Mouse (Mus musculus) kidney, adult 18-20 months (tissue): Measurements from ENCODE around the gene Lpcat1.

Experiments used
- DNase-seq: peaks from one replicate; pipeline ENCODE4 v3.0.0; 2021

The Lpcat1 gene

DNA sequence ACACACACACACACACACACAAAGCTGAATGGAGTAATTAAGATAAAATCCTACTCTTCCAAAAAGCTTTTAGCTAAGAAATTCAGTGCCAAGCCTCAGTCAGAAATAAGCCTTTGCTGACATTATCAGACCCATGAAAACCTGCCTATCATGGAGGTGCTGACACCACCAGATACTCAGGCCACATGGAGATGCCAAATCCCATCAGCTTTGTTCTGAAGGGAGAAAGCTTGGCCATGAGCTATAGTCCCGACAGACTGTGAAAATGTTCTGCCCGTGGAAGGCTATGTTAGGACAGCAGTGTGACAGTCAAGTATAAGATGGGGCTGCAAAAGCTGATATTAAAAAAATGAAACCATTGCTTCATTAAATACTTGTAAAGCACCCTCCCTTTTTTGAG, 19.5 kb upstream of the Lpcat1 start:
- DNase-seq = no peak

DNA sequence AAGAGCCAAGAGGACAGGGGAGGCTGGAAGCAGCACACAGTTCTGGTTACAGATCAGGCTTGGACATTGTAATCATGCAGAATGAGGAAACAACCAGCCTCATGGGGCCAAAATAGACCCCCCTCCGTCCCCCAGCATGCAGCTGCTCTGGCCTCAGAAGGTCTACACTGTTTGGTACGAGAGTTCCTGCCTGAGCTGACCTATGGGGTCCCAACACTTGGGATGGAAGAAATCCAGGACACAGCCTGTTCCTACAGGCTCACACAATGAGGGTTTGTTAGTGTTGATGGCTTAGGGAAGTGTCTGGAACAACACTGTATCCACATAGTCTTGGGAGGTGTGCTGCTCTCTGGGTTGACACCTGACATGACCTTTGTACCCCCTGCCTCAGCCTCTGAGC, 18.8 kb upstream of the Lpcat1 start:
- no peak for DNase-seq

DNA sequence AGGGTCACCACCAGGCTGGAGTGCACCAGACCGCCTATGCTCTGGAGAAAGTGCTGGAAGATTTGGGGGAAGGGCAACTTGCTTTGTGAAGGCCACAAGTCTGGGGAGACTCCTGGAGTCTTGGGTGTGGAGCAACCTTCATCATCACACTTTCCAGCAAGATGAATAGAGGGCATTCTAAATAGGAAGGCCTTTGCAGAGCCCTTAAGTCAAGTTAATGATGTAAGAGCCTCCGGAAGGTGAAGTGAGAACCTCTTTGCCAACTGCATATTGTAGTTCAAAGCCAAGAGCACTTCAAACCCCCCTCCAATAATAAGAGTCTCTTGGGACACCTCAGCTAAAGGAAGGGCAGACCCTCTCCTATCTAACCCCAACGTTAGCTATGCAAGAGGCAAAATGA, 18.3 kb upstream of the Lpcat1 start:
- DNase-seq = no peak

DNA sequence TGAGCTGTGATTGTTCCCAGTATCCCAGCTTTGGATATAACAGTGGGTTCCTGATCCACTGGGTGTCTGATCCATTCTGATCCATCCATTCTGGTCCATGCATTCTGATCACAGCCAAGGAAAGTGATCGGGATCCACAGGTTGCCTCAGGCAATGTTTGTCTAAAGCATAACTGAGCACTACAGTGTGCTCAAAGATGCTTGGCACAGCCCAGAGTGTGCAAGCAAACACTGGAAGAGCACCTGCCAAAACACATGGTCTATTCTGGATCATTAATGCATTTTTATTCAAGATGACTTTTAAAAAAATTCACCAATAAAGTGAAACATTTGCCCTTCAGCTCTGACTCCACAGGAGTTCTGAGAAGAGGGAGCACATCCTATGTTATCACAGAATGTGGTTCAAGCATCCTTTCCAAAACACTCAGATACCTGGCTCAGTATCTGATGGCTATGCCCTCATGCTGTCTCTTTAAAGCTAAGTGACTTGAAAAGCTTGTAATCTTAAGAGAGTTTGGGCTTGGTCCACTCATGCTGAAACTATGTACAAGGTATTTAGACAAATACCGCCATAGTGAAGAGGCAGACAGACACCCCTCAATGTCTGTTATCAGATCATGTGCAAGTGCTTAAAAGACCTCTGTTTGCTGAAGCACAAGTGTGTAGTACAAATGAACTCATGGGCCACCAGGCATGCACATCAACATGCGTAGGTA, 13.3 kb upstream of the Lpcat1 start:
- no peak for DNase-seq

DNA sequence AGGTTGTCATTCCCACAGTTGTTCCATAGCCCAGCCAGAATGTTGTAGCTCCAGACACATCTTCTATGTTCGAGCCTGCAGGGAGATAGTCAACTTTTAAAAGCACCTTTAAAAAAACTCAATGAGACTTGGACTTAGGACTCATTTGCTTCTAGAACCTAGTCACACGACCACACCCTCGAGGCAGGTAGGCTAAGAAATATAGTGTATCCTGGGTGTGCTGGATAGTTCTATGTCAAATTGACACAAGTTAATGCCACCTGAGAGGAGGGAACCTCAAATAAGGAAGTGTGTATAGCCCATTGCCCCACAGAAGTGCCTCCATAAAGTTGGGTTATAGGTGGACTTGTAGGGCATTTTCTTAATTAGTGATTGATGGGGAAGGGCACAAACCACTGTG, 11.7 kb upstream of the Lpcat1 start:
- DNase-seq = no peak

DNA sequence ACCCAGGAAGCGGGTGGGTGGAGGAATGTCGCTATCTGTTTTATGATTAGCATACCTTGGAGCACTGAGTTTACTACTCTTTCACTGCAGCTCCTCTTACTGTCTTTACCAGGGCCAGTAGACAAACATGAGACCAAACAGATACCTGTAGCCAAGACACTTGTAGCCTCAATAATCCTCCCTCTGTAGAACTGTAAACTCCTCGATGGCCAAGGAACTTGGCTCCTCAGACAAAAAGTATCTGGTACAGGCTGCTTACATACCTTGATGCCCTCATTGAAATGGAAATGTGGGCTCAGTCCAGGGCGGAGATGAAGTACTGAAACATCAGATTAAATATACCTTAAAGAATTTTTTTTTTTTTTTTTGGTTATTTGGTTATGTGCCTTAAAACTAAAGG, 9.7 kb upstream of the Lpcat1 start:
- no peak for DNase-seq

DNA sequence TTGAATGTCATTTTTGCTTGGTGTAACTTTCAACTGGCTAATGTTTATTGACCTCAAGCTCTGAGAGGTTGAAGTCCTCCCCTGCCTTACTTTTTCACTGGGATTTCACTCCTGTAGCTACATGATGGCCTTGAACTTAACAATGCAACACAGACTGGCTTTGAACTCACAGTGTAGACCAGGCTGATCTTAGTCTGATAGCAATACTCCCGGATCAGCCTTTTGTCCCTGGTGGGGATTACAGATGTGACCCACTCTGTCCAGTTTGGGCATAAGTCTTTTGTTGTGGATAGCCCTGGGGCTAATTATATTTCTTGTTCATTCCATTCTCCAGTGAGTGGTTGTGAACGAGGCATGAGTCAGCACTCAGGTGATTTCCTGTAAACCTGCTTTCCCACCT, 9.3 kb upstream of the Lpcat1 start:
- DNase-seq = no peak

DNA sequence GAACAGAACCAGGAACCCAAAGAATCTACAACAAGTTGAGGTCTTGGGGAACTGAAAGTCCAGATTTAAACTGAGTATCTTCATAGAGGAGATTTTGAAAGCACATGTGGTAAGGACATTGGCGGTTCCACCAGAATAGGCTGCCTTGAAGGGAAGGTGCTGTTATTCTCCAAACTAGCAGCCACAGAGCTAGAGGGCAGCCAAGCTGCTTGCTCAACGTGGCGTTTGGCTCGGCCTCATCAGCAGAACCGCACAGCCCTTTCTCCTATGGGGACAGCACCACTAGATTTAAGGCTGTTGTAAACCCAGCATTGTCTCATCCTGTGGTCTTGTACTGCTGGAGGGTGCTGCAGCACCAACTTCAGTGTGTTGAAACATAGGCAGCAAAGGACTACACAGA, 8.3 kb upstream of the Lpcat1 start:
- DNase-seq = no peak

DNA sequence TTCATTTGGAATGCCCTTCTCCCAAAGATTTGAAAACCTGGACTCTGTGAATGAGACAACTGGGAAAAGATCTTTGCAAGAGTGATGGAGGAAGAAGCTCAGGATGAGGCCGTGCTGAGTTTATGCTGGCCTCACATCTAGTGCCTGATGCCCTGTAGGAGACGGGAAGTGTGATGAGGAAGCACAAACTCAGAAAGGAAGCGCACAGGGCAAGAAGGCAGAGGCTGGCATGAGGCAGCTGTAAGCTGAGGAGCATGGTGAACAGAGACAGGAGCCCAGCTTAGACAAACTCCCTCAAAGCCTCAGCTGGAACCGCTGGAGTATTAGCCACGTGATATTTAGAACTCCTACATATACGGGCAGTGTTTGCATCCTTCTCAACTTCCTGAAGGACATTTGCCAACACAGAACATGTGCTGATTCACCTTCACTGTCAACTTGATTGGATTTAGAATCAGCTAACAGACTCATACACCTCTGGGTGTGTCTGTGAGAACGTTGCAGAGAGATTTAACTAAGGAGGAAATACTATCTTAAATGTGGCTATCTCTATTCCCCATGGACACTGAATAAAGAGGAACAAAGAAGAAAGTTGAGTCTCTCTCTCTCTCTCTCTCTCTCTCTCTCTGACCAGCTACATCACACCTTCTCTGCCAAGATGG, 7.7 kb upstream of the Lpcat1 start:
- DNase-seq = no peak

DNA sequence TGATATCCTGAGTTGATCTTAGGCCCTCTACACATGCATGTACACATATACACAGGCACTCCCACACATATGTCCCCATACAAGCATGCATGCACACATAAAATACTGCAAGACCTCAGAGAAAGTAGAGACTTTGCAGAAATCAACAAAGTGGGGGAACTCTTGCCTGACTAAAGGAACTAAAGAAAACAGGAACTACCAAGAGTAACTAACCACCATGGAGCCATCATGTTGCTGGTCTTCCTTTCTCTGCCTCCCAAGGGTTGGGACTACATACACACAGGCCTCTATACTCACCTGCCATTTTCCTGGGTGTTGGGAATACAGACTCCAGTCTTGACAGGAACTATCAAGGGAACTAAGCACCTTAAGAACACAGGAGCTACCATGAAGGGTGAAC, 5.4 kb upstream of the Lpcat1 start:
- no peak for DNase-seq

DNA sequence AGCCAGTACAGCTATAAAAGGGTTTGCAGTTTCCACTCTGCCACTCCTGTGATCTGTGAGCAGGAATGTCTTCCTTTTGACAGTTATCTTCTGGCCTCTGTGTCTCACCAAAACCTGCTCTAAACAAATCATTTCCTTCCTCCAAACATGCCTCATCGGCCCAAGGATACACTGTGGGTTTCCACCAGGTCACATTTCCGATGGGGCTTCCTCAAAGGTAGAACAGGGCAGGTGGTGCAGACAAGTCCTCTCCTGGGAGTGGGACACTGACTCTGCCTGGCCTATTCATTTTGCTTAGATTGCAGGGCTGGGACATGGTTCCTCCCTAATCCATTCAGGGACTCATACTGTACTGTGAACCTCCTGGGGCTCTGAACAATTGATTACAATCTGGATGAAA, 1.8 kb upstream of the Lpcat1 start:
- no peak for DNase-seq

DNA sequence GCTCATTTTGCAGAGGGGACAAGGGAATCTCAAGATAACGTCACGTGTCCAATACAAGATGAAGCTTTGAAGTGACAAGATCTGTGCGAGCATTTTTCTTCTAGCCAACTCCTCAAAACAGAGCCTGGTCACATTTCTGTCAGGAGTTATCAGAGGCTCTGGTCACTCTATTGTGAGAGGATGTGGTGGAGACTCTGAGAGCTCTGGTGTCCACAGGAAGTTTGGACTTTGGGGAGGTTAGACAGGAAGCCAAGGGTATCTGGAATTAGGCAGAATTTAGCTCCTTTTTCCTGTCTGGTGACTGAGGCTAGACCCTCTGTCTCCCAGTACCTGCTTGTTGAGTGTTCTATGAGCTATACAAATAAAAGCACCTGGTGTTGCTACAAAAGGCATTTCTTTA, 586 bp upstream of the Lpcat1 start:
- DNase-seq = no peak

DNA sequence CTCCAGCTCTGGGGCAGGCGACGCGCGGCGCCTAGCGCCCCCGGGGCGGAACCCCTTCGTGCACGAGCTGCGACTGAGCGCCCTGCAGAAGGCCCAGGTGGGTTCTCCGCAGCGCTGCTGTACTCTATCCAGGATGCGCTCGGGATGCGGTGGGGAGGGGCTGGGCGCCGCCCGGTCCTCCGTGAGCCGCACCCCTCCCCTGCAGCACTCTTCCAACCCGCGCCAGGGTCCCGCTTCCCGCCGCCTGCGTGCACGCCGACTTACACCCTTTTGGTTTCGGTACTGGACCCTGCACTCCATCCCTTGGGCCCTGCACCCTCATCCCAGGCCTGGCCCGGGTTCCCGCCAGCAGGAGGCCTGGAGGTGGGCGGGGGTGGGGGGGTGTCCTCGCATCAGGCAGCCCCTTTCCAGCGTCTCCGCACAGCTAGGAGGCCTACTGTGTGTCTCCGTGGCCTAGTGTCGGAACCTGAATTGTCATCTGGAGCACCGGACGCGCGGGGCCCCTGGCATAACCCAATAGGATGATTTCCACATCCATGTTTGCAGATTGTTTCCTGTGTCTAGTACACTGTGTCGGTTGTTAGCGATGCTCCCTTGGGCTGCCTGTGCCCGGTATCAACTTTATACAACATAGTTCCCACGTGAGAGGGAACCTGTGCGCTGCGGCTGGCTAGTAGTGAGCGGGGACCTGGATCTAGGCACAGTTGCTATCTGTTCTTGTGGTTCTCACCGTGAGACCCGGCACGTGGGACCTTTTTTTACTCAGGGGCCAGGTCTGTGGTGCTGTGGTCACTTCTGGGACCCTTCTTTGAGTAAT, 632 bp downstream of the Lpcat1 start:
- DNase-seq = peak; percentile 27

DNA sequence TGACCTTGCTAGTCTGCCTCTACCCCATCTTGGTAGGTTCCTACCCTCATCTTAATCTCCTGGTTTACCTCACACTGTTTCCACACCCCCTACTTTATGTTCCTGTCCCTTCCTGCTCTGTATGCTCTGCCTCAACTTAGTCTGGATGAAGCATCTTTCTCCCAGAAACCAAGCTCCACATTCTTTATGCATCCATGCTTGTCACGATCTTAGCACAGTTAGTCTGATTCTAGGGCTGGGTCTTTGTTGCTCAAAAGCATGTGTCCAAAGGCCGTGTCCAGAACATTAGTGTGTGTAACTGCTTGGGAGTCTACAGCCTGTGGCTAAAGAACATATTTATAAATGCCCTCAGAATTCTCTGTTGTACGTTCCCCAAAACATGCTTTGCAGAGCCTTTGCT, 1.8 kb downstream of the Lpcat1 start:
- DNase-seq = no peak

DNA sequence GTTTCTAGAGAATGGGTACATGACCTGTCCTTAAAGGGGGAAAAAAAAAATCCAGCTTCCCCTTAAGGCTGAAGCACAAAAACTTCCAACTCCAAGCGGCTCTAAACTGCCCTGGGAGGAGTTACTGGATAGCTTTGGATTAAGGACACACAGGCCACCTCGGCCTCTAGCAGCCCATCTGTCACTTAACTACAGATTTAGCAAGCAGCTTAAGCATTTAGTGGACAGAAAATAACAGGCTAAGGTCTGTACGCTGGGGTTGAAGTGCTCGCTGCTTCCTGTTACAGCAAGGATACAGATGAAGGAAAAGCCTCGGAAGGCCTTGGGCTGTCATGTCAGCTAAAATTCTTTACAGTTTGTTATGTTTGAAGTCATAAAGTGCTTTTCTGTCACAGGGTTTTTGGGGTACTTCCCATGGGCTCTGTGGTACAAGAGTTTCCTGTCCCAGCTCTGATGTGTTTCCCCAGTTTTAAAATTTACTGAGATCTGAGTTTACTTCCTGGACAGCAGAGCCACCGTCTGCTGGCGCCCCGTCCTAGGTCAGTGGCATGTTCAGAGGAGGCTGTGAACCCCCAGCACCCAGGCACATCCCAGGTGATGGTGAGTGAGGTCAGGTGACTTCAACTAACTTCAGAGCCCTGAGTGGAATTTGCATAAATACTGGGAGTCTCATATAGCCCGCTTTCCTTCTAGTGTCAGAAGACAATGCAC, 2.4 kb downstream of the Lpcat1 start:
- DNase-seq = no peak

DNA sequence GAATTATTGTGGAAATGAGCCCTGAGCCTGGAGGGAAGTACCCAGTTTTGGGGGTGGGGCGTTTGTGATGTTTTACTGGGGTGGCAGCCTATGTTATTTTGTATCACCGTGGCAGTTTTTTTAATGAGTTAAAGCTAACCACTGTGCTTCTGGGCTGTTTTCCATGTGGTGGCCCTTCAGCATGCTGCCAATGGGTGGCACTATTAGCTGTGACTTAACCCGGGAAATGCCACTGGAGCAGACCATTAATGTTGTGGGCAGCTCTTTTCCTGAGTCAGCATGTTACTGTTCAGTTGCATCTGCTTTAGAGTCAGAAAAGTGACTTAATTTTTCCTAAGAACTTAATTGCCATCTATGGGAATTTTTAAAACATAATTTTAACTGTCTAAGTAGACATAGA, 5.5 kb downstream of the Lpcat1 start:
- DNase-seq = no peak

DNA sequence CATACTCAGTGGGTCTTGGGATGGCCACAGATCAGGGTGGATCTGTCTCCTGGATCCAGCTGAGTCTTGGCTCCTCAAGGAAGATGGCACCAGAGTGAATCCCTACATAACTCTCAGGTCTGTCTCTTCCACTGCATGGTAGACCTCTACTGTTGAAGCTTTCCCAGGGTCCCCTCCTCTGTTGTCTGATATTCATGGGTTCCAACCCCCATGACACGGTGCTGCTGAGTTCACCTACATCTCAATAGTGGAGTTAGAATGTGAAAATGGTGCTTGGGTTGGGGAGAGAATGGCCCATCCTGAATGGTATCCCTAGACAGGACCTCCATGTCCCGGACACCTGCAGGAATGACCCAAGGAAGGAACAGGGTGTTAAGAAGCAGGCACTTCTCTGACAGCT, 6.7 kb downstream of the Lpcat1 start:
- DNase-seq = no peak

DNA sequence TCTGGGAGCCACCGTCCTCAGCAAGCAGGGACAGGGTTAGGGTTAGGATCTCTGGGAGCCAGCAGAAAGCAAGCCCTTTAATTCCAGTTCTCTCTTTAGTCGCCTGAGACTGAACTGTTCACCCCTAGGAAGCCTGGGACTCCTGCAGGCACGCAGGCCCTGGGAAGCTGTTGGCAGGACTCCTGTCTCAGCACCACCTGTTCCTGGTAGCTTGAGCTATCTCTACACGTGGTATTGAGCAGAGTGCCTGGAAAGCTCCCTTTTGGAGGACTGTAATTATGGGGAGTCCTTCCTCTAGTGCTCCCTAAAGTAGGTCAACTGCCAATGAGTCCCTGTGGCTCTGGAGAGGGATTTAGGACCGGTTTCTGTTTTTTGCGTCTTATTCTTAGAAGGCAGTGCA, 7.2 kb downstream of the Lpcat1 start:
- DNase-seq = no peak

DNA sequence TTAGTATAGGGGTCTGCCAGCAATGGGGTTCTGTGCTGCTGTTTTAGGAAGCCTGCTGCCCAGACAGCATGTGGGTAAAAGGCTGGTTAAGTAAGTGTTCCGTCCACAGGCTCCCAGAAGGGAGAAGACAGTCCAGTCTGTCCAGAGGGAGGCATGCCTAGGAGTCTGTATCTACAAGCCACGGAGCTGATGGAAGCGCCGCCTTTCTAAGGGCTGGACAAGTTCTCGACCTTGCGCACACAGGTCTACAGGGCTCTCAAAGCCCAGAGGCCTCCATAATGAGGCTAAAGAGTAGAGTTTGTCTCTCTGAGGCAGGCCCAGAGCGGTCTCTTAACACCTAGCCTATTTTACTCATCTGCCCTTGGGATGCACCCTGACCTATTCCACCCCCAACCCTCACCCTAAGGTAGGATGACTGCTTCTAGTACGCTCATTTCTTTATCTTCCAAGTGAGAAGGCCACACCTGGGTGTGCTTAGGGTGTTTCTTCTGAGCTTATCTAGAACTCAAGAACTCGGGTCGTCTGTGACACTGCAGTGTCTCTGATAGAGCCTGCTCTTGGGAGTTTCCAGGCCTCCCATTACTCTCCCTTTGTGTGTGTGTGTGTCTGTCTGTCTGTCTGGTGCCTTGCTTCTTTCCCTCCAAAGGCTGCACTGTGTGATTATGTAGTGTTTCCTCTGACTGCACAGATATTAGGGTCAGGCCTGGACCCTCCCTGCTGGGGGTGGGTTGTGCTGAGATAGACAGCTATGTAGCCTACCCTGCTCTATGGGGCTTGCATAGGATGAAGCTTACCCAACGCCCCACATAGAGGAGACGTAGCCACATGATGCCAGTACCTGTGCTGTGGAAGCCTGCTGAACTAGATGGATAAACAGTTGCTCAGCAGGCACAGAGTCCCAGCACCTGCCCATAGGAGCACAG, 8.3 kb downstream of the Lpcat1 start:
- no peak for DNase-seq

DNA sequence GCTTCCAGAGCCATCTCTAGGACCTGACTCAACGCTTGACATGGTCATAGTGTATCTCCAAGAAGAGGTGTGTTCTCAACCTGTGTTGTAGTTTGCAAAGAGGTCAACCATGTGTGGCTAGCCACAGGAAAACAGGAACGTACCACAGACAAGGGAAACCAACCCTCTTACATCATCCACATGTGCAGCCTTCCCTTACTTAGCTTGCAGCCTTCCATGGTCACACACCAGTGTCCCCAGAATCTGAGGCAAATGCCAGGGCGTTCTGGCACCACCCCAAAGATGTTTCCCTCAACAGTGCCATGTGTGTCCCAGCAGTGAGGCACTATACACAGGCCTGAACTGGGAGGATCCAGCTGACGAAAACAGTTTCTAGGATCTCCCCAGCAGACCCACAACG, 9.3 kb downstream of the Lpcat1 start:
- DNase-seq = no peak

DNA sequence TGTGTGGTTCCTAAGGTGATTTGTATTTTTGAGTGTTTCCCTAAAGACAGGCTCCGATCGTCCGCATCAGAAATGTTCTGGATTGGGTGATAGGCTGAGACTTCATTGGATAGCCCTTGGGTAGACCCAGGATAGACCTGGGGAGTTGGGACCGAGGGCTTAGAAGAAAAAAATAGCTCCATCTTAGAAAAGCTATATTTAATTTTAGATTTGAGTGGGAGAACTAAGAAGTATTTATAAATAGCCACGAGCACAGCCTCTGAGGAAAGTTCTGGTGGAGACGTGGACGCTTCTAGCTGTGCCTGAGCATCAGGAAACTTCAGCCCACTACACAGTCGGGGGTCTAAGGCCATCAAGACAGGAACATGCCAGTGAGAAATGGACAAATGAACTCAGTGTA, 9.8 kb downstream of the Lpcat1 start:
- DNase-seq = no peak

DNA sequence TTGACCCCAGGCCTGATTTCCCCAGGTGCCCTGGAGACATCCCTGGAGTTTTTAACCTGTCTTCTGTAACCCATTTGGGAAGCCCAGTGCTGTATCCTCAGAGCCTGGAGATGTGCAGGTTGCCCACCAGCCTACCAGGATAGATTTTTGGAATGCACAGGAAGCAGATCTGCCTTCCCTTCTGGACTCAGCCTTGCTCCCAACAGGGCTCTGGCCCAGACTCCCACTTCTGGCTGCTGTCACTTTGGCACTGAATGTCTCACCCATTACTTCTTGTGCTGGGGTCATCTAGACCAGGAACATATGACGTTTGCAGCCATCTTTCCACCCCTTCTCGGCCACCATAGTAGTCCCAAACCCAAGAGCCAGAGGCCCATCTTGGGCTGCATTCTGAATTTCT, 10.8 kb downstream of the Lpcat1 start:
- no peak for DNase-seq
